Mouse (Mus musculus): ENCODE measurements at regions not wholly inside any gene's neighbourhood (a gene's known extent, or its start where the extent isn't known, plus 50 kb on each side); places are given as distances from the start of the nearest gene placed in this dataset.
"Not testable (repeated sequence)": the region's sequence is repeated elsewhere in the genome, so short reads cannot be mapped to it uniquely, and the experiment has no call there.

DNA sequence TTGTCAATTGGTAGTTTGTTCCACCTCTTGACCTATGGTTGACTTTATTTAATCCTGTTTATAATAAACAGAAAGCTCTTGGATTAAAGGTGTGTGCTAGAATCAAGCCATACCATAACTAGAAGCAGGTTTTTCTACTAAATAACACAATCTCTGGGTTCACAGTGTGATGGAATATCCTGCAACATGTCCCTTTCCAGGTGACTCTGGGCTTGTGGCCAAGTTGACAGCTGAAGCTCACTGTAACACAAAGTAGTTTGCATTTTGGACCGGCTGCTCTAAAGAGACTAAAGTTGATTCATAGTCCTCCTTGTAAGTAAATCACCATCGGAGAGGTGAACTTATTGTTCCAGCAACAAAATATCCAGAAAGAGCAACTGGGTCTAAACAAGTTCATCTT, 149.3 kb upstream of the Kctd3 start:
- no peak for DNase-seq (ENCODE audit: low spot score in 2 of 2)

DNA sequence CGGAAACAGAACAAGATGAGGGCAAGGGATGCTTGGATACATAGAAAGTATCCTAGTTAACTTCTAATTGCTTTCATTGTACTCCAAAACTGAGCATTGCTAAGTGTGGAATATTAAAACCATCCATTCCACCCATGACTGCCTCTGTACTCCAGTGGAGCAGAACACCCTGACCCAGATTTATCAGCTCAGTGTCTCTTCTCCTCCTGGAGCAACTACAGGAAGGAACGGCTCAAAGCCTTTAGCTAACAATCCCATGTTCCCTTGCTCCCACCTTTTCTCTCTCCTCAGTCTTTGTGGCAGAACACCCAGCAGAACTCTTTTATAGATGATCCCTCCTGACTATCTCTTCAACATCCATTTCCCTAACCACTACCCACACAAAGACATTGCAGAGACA, 146.7 kb upstream of the Kctd3 start:
- no peak for DNase-seq (ENCODE audit: low spot score in 2 of 2)

DNA sequence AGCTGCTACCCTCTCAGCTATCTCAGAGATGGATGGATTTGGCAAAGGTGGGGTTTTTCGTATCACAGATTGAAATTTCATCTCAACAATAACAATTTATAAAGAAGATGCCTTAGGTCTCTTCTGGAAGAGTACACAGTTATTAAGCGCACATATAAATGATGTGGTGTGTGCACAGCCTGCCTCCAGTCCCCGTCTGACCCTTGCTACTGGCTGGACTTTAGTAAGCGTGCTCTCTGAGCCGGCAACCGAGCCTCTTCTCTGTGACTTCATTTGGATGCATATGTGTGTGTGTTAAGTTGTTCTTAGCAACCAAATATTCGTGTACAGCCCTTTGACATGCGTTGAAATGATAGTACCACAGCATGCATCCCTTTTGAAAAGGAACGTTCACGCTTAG, 145.5 kb upstream of the Kctd3 start:
- DNase-seq (ENCODE audit: low spot score in 2 of 2) = no peak

DNA sequence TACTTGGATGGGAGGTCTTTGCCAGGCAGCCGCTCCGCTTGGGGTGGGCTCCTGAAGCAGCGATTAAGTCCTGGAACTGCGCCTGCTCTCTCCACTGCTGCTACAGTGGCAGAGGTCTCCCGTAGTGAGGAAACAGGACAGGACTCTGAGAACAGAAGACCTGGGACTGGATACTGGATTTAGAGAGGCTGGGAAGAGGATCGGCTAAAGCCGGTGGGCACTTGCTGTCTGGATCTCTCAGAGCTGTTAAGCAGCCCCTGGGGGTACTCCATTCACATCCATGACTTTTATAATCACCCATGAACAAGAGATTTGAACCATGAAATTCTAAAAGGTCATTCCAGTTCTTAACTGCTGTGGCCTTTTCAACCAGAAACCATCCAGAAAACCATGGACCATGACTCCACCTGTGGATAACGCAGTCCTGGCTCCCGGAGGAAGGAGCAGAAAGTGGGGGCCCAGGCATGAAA, 135.4 kb upstream of the Kctd3 start:
- no peak for DNase-seq (ENCODE audit: low spot score in 2 of 2)

DNA sequence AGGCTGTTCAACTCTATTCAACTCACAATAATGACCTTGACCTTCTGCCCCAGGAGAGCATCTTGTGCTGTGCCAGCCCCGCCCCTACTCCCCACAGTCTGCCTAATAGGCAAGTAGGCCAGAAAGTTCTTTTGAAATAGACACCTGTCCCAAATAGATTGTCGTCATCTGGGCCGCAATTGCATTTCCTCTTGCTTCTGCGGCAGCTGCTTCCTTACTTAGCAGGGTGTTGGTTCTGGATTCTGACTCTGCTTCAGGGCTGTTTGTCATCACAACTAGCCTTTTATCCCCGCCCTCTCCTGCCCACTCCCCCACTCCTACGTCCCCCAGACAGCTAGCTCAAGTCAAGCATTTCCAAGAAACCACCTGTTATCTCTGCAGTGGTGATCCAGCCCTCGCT, 134.9 kb upstream of the Kctd3 start:
- no peak for DNase-seq (ENCODE audit: low spot score in 2 of 2)

DNA sequence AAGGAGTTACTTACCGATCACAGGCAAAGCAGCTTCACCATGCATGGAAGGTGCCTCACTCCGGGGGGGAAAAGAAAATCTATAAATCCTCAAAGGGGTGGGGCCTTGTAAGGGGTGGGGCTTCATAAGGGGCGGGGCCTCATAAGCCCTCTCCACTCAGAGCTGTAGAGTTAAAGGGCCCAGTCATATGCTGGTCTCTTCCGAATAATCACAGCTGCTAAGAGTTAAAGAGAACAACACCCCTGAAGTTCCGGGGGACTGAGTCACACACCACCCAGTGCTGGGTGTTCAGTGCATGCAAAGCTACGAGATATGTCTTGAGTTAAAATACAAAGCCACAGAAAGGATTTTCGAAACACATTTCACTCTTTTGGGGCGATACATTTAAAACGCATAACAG, 134.1 kb upstream of the Kctd3 start:
- no peak for DNase-seq (ENCODE audit: low spot score in 2 of 2)

DNA sequence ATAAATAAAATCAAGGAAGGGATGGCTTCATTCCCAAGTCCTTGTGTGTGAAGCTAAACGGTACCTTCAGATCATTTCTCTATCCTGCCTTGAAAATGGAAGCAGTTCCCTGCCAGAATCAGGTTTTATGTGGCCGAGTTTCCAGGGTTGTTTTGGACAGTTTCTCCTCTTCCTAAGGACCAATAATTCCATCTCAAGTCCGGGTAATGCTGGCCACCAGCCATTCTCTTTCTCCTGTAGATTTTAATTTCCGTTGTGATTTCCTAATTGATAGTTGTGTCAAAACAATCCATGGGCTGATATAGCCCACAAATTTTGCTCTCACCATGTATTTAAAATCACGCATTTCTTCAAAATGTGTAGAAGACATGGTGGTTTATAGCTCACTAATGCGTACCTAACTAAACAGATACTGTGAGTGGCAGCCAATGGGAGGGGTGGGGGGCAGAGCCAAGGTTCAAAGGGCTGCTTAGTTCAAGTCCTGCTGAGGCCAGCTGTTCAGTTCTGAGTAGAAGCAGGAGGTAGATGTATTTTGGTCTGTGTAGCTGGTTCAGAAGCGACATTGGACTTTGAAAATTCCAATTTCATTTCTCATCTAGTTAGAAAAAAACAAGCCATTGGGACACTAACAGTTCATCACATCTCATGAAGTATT, 129.2 kb upstream of the Kctd3 start:
- DNase-seq (ENCODE audit: low spot score in 2 of 2) = no peak

DNA sequence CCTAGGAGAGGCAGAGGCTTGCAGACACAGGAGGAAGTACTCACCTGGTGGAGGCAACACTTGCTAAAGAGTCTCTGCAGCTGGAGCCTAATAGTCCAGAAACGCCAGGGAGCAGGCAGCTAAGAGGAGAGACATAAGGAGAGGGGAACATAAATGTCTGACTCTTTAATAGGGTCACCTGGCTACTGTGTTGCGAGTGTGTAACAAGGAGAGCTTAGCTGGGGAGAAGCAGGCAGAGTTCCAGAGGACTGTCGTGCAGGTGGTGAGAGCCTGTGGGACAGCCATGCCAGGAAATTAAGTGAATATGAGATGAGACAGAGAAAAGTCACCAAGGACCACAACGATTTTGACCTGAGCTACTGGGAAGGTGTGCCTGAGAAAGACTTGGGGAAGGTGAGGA, 128.2 kb upstream of the Kctd3 start:
- DNase-seq (ENCODE audit: low spot score in 2 of 2) = no peak

DNA sequence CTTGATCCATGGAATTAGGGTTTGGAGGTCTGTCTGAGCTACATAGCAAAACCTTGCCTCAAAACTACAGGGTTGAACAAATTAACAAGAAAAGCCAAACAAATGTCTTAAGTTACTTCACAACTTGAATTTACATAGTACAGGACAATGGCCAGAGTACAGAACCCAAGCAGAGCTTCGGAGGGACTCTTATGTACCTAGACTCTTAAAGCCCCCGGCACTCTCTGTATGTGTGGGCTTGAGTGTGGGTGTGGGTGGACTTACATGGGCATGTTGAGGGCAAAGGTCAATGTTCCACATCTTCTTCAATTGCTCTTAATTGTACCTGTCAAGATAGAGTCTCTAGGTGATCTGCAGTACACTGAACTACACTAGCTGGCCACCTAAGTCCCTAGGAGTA, 121.1 kb upstream of the Kctd3 start:
- DNase-seq (ENCODE audit: low spot score in 2 of 2) = no peak

DNA sequence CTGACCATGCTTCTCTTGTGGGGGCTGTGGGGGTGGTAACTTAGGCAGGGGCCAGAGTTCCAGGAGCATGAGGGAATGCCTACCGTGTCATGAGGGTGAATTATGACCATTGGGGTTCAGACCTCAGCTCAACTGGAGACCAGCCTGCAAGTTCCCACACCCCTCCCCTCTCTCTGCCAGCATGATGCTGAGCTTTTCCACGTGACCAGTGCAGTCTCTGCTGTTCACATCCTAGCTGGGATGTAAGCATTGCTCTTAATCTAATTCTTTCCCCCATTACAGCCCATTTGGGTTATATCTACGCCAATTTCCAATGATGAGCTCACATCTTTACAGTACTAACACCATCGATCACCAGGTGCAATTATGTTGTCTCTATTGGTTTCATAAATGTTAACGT, 120.6 kb upstream of the Kctd3 start:
- not testable (repeated sequence) for DNase-seq (ENCODE audit: low spot score in 2 of 2)

DNA sequence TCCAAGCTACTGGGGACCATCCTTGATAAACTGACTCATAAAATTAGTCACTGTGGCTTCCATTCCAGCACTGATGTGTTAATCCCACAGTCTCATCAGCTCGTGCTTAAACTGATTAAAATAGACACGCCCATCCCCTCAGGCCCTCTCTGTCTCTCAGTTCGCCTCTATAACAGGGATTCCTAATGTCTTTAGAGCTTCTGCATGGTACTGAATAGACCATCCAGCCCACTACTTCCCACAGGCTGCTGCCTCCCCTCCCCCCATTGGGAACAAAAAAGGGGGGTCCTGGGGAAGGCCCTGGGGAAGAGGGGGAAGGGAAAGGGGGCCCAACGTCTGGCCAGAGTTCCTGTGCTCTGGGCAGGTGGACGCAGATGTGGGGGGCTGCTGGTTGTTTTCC, 119.7 kb upstream of the Kctd3 start:
- no peak for DNase-seq (ENCODE audit: low spot score in 2 of 2)

DNA sequence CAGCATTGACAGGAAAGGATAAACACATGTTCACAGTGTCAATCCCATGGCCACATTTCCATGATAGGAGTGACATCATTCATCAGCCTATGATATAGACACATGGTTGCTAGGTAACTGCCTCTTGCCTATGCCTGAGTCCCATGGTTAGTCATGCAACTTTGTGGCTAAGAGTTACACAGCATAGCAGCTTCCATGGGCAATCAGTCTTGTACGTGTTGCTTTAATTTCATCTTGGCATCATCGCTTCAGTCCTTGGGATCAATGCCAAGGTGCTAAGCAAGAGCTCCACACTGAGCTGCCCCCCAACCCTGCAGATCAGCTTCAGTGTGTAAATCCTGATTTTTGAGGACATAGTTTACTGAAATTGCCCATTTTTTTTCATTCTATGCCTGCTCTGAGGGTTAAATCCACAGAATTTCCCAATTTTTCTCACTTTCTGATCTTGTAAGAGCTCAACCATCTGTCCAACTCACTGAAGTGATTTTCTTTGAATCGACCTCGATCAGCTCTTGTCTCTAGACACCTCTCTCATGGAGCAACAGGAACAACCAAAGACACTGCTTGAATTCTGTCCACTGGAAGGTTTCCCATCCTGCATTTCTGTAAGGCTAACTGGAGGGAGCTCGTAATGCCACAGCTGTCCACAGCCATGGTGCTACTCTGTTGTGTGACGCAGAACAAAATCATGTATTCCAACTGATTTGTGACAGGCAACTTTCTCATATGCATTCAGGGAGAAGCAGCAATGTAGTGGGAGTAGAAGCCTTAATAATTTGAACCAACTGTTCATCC, 112.5 kb upstream of the Kctd3 start:
- no peak for DNase-seq (ENCODE audit: low spot score in 2 of 2)

DNA sequence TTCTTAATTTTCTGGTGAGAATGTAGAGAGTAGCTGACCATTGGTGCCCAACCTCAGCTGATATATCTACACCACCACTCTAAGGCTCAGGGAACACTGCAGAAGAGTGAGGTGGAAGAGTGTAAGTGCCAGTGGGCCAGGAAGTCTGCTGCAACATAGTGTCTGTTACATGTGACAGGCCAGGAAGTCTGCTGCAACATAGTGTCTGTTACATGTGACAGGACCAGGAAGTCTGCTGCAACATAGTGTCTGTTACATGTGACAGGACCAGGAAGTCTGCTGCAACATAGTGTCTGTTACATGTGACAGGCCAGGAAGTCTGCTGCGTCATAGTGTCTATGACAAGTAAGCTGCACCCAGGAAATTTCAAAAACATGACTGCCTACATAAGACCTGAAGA, 111.4 kb upstream of the Kctd3 start:
- DNase-seq (ENCODE audit: low spot score in 2 of 2) = not testable (repeated sequence)

DNA sequence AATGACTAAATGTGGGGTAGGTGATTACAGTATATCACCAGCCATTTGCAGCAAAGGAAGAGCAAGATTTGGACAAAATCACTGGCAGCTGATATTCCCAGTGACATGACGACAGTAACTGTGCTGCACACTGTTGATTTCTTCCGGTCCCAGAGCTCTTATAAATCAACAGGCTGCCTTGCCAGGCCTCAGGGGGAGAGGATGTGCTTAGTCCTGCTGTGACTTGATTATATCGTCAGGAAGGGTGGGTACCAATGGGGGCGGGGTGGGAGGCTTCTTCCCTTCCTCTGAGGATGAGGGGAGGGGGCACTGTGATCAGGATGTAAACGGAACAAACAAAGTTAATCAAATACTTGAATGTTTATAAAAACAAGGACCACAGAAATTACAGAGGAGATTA, 110.9 kb upstream of the Kctd3 start:
- DNase-seq (ENCODE audit: low spot score in 2 of 2) = no peak

DNA sequence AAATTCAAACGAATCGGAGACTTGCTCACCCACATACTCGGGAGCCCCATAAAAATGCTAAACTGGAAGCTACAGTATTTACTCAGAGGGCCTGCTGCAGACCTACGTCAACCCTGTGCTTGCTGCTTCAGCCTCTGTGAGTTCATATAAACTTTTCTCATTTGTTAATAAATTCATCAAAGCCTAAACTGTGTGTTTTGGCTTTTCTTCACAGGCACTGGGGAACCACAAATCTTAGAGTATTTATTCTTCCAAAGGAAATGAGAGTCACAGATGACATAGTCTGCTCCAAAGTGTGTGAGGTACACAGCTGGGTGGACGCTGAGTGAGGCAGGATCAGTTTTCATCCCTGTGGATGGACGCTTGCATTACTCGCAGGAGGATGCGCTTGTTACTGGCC, 108.3 kb upstream of the Kctd3 start:
- no peak for DNase-seq (ENCODE audit: low spot score in 2 of 2)

DNA sequence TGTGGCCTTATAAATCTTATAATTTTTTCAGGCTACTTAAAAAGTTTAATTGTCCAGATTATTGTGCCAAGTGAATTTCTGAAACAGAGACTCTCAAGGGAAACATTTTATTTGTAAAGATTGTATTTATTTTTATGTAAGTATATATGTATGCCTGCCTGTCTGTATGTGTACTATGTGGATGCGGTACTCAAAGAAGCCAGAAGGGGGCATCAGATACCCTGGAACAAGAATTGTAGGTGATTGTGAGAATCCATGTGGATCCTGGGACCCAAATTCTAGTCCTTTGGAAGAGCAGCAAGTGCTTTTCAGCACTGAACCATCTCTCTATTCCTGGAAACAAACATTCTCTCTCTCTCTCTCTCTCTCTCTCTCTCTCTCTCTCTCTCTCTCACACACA, 107.6 kb upstream of the Kctd3 start:
- DNase-seq (ENCODE audit: low spot score in 2 of 2) = no peak

DNA sequence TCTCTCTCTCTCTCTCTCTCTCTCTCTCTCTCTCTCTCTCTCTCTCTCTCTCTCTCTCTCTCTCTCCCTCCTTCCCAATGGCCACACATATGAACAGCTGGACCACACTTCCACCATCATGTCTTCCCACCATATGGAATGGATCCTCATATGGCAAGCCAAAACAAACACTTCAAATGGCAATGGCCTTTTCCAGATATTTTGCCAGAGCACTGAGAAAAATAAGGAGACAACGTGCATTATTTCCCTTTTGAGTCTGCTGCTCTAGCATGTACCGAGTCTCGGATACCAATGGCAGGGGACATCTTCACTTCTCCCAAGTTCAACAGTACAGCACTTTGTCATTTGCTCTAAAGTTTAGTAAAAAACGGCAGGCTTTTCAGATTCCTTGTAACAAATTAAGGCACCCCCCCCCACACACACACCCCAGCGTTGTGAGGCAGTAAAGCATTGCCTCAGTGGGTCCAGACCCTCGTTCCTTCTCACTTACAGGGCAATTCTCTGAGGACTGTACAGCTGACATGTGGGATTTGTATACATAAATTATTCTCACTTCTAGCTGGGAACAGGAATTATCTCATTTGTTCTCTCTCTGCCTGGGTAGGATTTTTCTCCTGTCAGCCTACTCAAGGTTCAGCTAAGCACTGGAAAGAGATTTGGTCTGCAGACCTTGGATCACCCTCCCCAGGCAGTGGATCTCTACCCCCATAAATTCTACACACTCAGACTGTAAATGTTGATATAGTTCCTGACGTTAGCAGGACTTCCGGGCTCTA, 100.8 kb upstream of the Kctd3 start:
- DNase-seq (ENCODE audit: low spot score in 2 of 2) = no peak

DNA sequence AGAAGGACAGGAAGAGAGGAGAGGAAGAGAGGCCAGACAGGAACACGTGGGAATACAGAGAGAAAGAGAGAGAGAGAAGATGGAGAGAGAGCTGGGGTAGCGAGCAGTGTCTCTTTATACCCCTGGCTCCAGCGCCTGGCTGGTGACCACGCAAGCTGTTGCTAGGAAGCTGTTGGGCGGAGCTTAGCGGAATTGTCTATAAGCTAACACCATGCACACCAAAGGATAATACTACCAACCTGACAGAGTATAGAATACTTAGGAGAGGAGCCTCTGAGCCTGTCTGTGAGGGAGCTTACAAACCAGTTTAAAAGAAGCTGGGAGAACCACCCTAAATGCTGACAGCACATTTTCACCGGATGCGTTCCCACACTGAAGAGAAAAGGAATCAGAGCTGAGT, 100.2 kb upstream of the Kctd3 start:
- DNase-seq (ENCODE audit: low spot score in 2 of 2) = peak in 1 of 2 experiments; percentile 14

DNA sequence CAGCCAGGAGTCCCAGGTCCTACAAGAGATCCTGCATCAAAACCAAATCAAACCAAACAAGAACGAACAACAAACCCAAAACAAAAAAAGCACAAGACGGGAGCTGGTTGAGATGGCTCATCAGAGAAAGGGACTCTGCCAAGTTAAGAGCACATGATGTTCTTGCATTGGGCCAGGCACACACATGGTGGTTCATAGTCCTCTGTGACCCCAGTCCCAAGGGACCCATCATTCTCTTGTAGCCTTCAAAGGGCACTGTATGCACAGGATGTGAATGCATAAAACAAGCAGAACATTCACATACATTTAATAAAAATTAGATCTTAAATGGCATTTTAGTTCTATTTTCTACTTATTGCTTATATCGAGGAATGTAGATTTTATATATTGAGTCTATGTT, 99.5 kb upstream of the Kctd3 start:
- DNase-seq (ENCODE audit: low spot score in 2 of 2) = no peak

DNA sequence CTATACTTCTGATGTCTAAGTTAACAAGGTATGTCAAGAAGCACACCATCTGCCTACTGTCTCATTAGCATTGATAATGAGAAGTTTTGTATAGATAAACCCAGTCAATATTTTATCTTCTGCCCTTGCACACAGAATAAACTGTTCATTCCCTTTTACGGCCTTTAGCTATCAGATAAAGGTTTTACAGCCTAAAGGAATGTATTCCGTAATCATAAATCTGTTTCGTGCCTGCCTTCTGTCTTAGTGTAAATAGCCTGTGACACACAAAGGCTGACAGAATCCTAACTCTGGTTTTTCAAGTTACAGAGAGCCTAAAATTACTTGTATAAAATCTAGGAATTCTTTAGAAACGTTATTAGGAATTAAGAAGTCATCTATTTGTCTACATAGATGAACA, 97.6 kb upstream of the Kctd3 start:
- DNase-seq (ENCODE audit: low spot score in 2 of 2) = no peak

DNA sequence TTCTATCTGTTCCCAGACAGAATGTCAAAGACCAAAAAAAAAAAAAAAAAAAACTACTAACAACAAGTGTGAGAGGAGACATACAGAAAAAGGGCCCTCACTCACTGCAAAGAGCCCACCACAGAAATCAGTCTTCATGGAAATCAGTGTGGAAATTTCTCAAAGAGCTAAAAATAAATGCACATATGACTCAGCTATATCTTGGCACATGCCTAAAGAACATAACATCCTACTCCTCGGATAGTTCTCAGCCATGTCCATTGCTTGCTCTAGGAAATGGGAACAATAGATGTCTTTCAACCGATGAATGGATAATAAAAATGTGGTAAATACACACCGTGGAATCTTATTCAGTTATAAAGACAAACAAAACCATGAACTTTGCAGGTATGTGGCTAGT, 95.1 kb upstream of the Kctd3 start:
- DNase-seq (ENCODE audit: low spot score in 2 of 2) = no peak

DNA sequence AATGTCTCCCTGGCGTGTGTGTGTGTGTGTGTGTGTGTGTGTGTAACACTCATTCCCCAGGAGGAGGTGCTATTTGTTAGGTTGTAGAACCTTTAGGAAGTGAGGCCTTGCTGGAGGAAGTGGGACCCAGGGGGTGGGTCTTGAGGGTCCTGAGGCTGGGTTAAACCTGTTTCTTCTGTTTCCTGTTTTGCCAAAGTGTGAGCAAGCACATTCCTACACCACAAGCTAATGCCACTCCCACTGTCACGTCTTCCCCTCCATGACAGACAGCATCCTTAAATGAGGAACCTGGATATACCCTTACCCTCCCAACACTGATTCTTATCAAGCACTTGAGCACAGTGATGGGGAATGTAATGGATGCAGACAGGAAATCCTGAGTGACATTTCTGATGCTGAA, 91.5 kb upstream of the Kctd3 start:
- DNase-seq (ENCODE audit: low spot score in 2 of 2) = no peak

DNA sequence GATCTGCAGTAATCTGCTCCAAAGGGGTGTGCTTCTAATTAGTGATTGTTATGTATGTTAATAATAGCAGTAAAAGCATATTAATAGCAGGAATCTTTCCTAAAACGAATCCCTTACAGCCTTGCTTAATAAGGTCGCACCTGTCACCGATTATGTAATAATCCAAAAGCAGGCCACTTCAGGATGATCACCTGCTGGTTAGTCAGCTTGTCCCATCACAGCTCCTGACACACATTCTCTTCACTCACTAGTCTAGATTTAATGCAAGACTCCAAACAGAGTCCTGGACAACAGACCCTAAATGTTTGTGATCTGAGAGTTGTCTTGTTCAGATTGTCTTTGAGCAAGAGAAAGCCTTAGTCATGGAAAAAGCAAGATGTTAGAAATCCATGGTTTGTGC, 85.2 kb upstream of the Kctd3 start:
- DNase-seq (ENCODE audit: low spot score in 2 of 2) = no peak

Measured in right cerebral cortex, postnatal 36 days (tissue).